Mouse (Mus musculus) G1E (cell line): ENCODE measurements around the gene Spag9. TPM values are rescaled to one million over a fixed set of nuclear protein-coding genes. Genes with fewer than 3 reads are reported as not detected.

Experiments used
- ATAC-seq: 2 replicates; pipeline ENCODE4 v1.8.0; 2016; ENCODE audit warnings: mild to moderate bottlenecking; ENCODE audit not compliant: insufficient number of reproducible peaks, poor library complexity, low FRiP score, severe bottlenecking; ENCODE audit errors: extremely low read depth
- DNase-seq: peaks from one replicate; pipeline ENCODE4 v3.0.0; 2012; ENCODE audit warnings: low spot score
- H3K27me3 ChIP-seq: 2 replicates; pipeline ENCODE4 v1.6.1; 2012; ENCODE audit warnings: mild to moderate bottlenecking, low read length, inconsistent platforms; ENCODE audit not compliant: insufficient read depth
- H3K36me3 ChIP-seq: replicated peaks from 2 replicates; pipeline ENCODE3; 2012; ENCODE audit warnings: mild to moderate bottlenecking, inconsistent platforms
- H3K4me1 ChIP-seq: 2 replicates; pipeline ENCODE4 v1.6.1; 2012; ENCODE audit warnings: low read depth, low read length, inconsistent platforms, mixed read lengths; ENCODE audit not compliant: insufficient read depth
- H3K4me3 ChIP-seq: 2 replicates; pipeline ENCODE4 v1.5.1; 2012; ENCODE audit warnings: low read depth, mild to moderate bottlenecking, inconsistent platforms, low read length, moderate library complexity, mixed read lengths
- H3K9me3 ChIP-seq: replicated peaks from 2 replicates; pipeline ENCODE4 v1.6.1; 2012; ENCODE audit warnings: inconsistent platforms
- CTCF ChIP-seq: IDR thresholded peaks from 2 replicates; pipeline ENCODE4 v1.5.1; 2012; ENCODE audit warnings: low read depth, low read length, inconsistent platforms, mixed read lengths
- GATA1 ChIP-seq: IDR thresholded peaks from 2 replicates; pipeline ENCODE4 v1.6.1; 2012; ENCODE audit warnings: borderline replicate concordance, low read length, inconsistent platforms, mixed read lengths
- GATA2 ChIP-seq: IDR thresholded peaks from 2 replicates; pipeline ENCODE4 v1.6.1; 2012; ENCODE audit warnings: low read depth, low read length, inconsistent platforms, borderline replicate concordance
- POLR2AphosphoS5 ChIP-seq: IDR thresholded peaks from 2 replicates; pipeline ENCODE4 v1.6.1; 2012; ENCODE audit warnings: low read depth, low read length, inconsistent platforms; ENCODE audit not compliant: insufficient replicate concordance
- TAL1 ChIP-seq: conservative IDR thresholded peaks from 2 replicates; pipeline ENCODE4 v1.6.1; 2012; ENCODE audit warnings: low read depth, low read length, inconsistent platforms, mixed read lengths
- polyA plus RNA-seq: library from polyadenylated mRNA; stranded (reverse); fragments of >175 nt; gene quantifications from 2 replicates; pipeline ENCODE4 v1.2.3, GENCODE M21; 2012
- total RNA-seq, 2 experiments: library from RNA; stranded (forward) in 1 of 2; stranded (reverse) in 1 of 2; fragments of 200-1000 nt in 1 of 2; fragments of >200 nt in 1 of 2; fragmentation: Nextera tagmentation in 1 of 2; gene quantifications; 2 replicates each; pipeline ENCODE4 v1.2.3; 2014 to 2017

Gene Spag9
- total and polyA plus RNA-seq, 3 experiments, result 10.5 to 65.0 (median 53.3) TPM

GRCm38 (mm10) chr11:94003346-94003745, 7.5 kb downstream of the Spag9 start:
- Histone ChIP-seq H3K9me3 (no peaks in the 10 kb centered on the region), H3K27me3 (no peaks in the 10 kb centered on the region), H3K36me3 (peaks cover 36% of the 10 kb centered on the region), H3K4me1 (peaks cover 13% of the 10 kb centered on the region), H3K4me3 (no peak overlapping the region)
- DNase-seq (no peak), ATAC-seq (no peak)
- TF ChIP-seq GATA2 (no peak), GATA1 (no peak), TAL1 (no peak), POLR2AphosphoS5 (no peak), CTCF (no peak)

DNA sequence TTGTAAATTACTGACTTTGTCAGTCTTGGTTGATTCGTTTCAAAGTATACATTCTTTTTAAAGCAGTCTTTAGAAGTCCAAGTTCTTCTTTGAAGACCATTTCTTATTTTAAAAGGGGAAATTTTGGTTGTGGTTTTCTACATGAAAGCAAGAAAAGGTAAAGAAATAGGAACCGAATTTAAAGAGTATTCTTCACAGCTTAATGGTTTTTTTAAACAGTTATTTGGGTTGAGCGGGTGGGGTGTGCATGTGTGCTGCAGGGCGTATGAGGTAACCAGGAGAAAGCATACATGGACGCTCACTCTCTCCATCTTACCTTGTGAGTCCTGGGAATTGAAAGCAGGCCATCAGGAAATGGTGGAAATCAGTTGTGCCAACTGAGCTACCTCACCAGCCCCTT, 23.2 kb downstream of the Spag9 start:
- no peak for DNase-seq
- Histone ChIP-seq H3K4me3 (no peak overlapping the region), H3K4me1 (peaks cover 5% of the 10 kb centered on the region; the same call in 1 of the 2 replicates), H3K9me3 (peaks cover 3% of the 10 kb centered on the region; the same call in 1 of the 2 replicates), H3K27me3 (no peaks in the 10 kb centered on the region), H3K36me3 (peaks cover 33% of the 10 kb centered on the region)
- no peak for ATAC-seq
- TF ChIP-seq POLR2AphosphoS5, result no peak
- TF ChIP-seq TAL1, result no peak
- TF ChIP-seq GATA1, result no peak
- TF ChIP-seq GATA2, result no peak
- no peak for TF ChIP-seq CTCF

GRCm38 (mm10) chr11:94020403-94020802, 24.5 kb downstream of the Spag9 start:
- TF ChIP-seq GATA1 (no peak), GATA2 (no peak), TAL1 (no peak), POLR2AphosphoS5 (no peak), CTCF (no peak)
- DNase-seq (no peak), ATAC-seq (no peak)
- H3K4me1 ChIP-seq, result peaks cover 5% of the 10 kb centered on the region; the same call in 1 of the 2 replicates
- H3K27me3 ChIP-seq, result no peaks in the 10 kb centered on the region
- H3K36me3 ChIP-seq, result peaks cover 30% of the 10 kb centered on the region
- no peak overlapping the region for H3K4me3 ChIP-seq
- H3K9me3 ChIP-seq, result peaks cover 3% of the 10 kb centered on the region; the same call in 1 of the 2 replicates

DNA sequence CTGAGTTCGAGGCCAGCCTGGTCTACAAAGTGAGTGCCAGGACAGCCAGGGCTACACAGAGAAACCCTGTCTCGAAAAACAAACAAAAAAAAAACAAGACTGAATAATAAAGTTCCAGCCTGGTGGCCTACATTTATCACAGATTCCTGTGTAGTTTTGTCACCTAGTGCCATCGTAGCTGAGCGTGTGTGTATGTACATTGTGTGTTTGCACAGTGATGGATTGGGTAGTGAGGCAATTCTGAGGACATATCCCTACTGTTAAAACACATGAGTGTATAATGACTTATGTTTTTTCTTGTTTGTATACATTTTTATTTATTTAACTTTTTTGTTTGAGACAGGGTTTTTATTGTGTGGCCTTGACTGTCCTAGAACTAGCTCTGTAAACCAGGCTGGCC, 30.4 kb downstream of the Spag9 start:
- H3K4me1 ChIP-seq, result peaks cover 14% of the 10 kb centered on the region
- TF ChIP-seq TAL1, result no peak
- TF ChIP-seq GATA1, result no peak
- TF ChIP-seq CTCF, result no peak
- TF ChIP-seq POLR2AphosphoS5, result no peak
- TF ChIP-seq GATA2, result no peak

GRCm38 (mm10) chr11:94032084-94032483, 36.2 kb downstream of the Spag9 start:
- DNase-seq, result no peak
- H3K9me3 ChIP-seq, result no peaks in the 10 kb centered on the region
- peaks cover 14% of the 10 kb centered on the region for H3K36me3 ChIP-seq
- no peak for TF ChIP-seq TAL1
- TF ChIP-seq POLR2AphosphoS5, result no peak
- no peak for TF ChIP-seq CTCF
- no peak for TF ChIP-seq GATA2
- no peak for TF ChIP-seq GATA1
- H3K27me3 ChIP-seq, result no peaks in the 10 kb centered on the region
- H3K4me3 ChIP-seq, result no peak overlapping the region
- no peak for ATAC-seq
- H3K4me1 ChIP-seq, result peaks cover 34% of the 10 kb centered on the region

More for the DNA sequence above, 30.4 kb downstream of the Spag9 start:
- Histone ChIP-seq H3K36me3 (peaks cover 5% of the 10 kb centered on the region), H3K4me3 (no peak overlapping the region), H3K9me3 (no peaks in the 10 kb centered on the region), H3K27me3 (no peaks in the 10 kb centered on the region)
- DNase-seq (no peak), ATAC-seq (no peak)

DNA sequence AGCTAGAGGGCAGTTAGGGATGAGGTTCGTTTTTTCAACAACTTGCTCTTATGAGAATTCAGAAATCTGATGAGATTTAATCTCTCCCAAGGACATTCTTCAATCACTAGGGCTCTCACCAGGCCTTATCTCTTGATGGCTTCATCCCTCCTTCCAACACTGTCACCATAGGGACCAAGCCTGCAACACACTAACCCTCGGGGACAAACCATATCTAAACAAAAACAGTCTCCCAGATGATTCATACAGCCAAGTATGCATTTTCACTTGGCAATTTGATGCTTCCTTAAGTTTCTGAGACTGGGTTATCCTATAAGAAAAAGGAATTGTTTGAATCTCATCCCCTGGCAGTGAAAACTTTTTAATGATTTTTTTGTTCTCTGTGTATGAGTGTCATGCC, 37.1 kb downstream of the Spag9 start:
- peaks cover 34% of the 10 kb centered on the region for H3K4me1 ChIP-seq
- ATAC-seq (no peak), DNase-seq (no peak)
- no peaks in the 10 kb centered on the region for H3K27me3 ChIP-seq
- no peak overlapping the region for H3K4me3 ChIP-seq
- TF ChIP-seq CTCF, result no peak
- no peak for TF ChIP-seq GATA1
- TF ChIP-seq GATA2, result no peak
- TF ChIP-seq TAL1, result no peak
- no peak for TF ChIP-seq POLR2AphosphoS5
- H3K9me3 ChIP-seq, result no peaks in the 10 kb centered on the region
- H3K36me3 ChIP-seq, result peaks cover 20% of the 10 kb centered on the region

- H3K36me3 ChIP-seq, result peaks cover 27% of the 10 kb centered on the region
- peak; percentile 2 for DNase-seq
- peaks cover 23% of the 10 kb centered on the region for H3K4me1 ChIP-seq
- H3K27me3 ChIP-seq, result no peaks in the 10 kb centered on the region
- no peaks in the 10 kb centered on the region for H3K9me3 ChIP-seq
- no peak for TF ChIP-seq TAL1
- TF ChIP-seq CTCF, result peak; percentile 9; the same call in 1 of the 2 replicates
- ATAC-seq, result no peak
- H3K4me3 ChIP-seq, result no peak overlapping the region
Measured at GRCm38 (mm10) chr11:94035974-94036373, 40.1 kb downstream of the Spag9 start.
